In the genomic region with DNA sequence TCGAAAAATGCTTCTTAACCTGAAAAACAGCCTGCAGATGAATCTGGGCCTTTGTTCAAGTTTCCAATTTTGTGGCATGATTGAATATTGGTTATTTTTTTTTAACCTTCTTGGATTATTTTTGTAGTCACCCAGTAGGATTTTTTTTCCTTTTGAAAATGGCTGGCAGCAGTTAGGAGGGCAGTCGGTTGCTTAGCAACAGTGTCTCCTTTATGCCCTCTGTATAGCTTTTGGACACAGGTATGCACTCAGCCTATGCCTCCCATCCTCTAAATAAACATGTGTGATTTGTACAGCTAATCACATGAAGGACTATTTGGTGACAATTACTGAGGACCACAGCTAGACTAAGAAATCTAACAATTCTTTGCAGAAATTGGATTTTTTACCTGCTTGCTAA, we compare ENCODE assay signal across 22 mouse cellular contexts.
"Had no signal": no experiment of that assay in that cellular context is flagged by ENCODE, and none has a peak within 500 bp of the region (broad histone marks: within the 10 kb centered on the region; RNA-seq: fewer than 3 reads in every experiment).

No protein-coding gene starts in this region.

- H3K27me3 ChIP-seq: liver, embryonic 13.5 days; liver, embryonic 15.5 days; lung, embryonic 15.5 days; megakaryocyte, embryonic 14.5 days; neural tube, embryonic 13.5 days; neural tube, embryonic 15.5 days had no signal

- H3K9ac ChIP-seq: liver, embryonic 13.5 days; liver, embryonic 15.5 days; liver, postnatal 0 days; lung, embryonic 15.5 days; neural tube, embryonic 13.5 days; neural tube, embryonic 15.5 days had no signal

- H3K36me3 ChIP-seq: liver, embryonic 13.5 days; liver, embryonic 15.5 days; lung, embryonic 15.5 days; neural tube, embryonic 13.5 days; neural tube, embryonic 15.5 days had no signal

- H3K4me3 ChIP-seq: liver, embryonic 13.5 days; liver, embryonic 15.5 days; lung, embryonic 15.5 days; megakaryocyte, embryonic 14.5 days; myocyte; neural tube, embryonic 13.5 days; neural tube, embryonic 15.5 days had no signal

- H3K4me1 ChIP-seq: liver, embryonic 13.5 days; liver, embryonic 15.5 days; lung, embryonic 15.5 days; megakaryocyte, embryonic 14.5 days; neural tube, embryonic 13.5 days; neural tube, embryonic 15.5 days had no signal

- H3K4me2 ChIP-seq: liver, embryonic 11.5 days; liver, embryonic 13.5 days; liver, embryonic 15.5 days; lung, embryonic 15.5 days; neural tube, embryonic 13.5 days; neural tube, embryonic 15.5 days had no signal

- H3K9me3 ChIP-seq: liver, embryonic 13.5 days; liver, embryonic 15.5 days; lung, embryonic 15.5 days; megakaryocyte, embryonic 14.5 days; neural tube, embryonic 13.5 days; neural tube, embryonic 15.5 days had no signal

- H3K27ac ChIP-seq: liver, embryonic 13.5 days; liver, embryonic 15.5 days; lung, embryonic 15.5 days; macrophage; neural tube, embryonic 13.5 days; neural tube, embryonic 15.5 days had no signal

- DNase-seq: liver, embryonic 13.5 days; liver, postnatal 0 days; lung, adult 2 months; lung, postnatal 14 days; lung, postnatal 36 days; retina, postnatal 1 day; right cerebral cortex, adult 18-20 months; right cerebral cortex, postnatal 25 days; right cerebral cortex, postnatal 4 days; spleen, adult 18-20 months; thymus, adult 18-20 months; thymus, postnatal 14 days; thymus, postnatal 36 days had no signal

- ATAC-seq: liver, postnatal 0 days; lung, postnatal 0 days had no signal
